Mouse (Mus musculus) embryonic facial prominence, embryonic 15.5 days (tissue): Measurements from ENCODE around the gene Bag2. TPM values are rescaled to one million over a fixed set of nuclear protein-coding genes. Genes with fewer than 3 reads are reported as not detected.

Experiments
- ATAC-seq: fragments of 200-750 bp; cut with Nextera tagmentation; 2 replicates; pipeline ENCODE4 v1.8.0; 2017; ENCODE audit warnings: low read depth, moderate TSS enrichment; ENCODE audit not compliant: insufficient number of reproducible peaks, low FRiP score, low TSS enrichment
- H3K27ac ChIP-seq: fragments of 300-500 bp; sonication (generic); replicated peaks from 2 replicates; pipeline ENCODE4 v1.5.1; 2015; ENCODE audit warnings: mild to moderate bottlenecking, inconsistent platforms
- H3K27me3 ChIP-seq: fragments of 300-500 bp; sonication (generic); 2 replicates; pipeline ENCODE4 v1.6.1; 2015; ENCODE audit warnings: inconsistent platforms
- H3K36me3 ChIP-seq: fragments of 300-500 bp; sonication (generic); 2 replicates; pipeline ENCODE4 v1.6.1; 2015; ENCODE audit warnings: mild to moderate bottlenecking, inconsistent platforms
- H3K4me1 ChIP-seq: fragments of 300-500 bp; sonication (generic); 2 replicates; pipeline ENCODE4 v1.6.1; 2015; ENCODE audit warnings: inconsistent platforms
- H3K4me2 ChIP-seq: fragments of 300-500 bp; sonication (generic); replicated peaks from 2 replicates; pipeline ENCODE4 v1.6.1; 2015; ENCODE audit warnings: mild to moderate bottlenecking, inconsistent platforms
- H3K4me3 ChIP-seq: fragments of 300-500 bp; sonication (generic); replicated peaks from 2 replicates; pipeline ENCODE4 v1.5.1; 2015; ENCODE audit warnings: mild to moderate bottlenecking, inconsistent platforms
- H3K9ac ChIP-seq: fragments of 300-500 bp; sonication (generic); 2 replicates; pipeline ENCODE4 v1.6.1; 2015; ENCODE audit warnings: inconsistent platforms
- H3K9me3 ChIP-seq: fragments of 300-500 bp; sonication (generic); replicated peaks from 2 replicates; pipeline ENCODE4 v1.6.1; 2016; ENCODE audit warnings: inconsistent platforms
- WGBS: fragments of 180-500 bp; shearing (Covaris S2); methylation state at CpG from one replicate; pipeline ENCODE4 v1.1.7; 2015; 5-methylcytosine and 5-hydroxymethylcytosine counted together
- polyA plus RNA-seq: library from polyadenylated mRNA; unstranded; fragments of >200 nt; fragmentation: Nextera tagmentation; extraction: Ambion mirVana; gene quantifications from 2 replicates; pipeline ENCODE4 v1.2.1, GENCODE M21; 2015

Bag2 gene
- polyA plus RNA-seq, 1 experiment from 2014 or later, result 56.6 TPM

DNA sequence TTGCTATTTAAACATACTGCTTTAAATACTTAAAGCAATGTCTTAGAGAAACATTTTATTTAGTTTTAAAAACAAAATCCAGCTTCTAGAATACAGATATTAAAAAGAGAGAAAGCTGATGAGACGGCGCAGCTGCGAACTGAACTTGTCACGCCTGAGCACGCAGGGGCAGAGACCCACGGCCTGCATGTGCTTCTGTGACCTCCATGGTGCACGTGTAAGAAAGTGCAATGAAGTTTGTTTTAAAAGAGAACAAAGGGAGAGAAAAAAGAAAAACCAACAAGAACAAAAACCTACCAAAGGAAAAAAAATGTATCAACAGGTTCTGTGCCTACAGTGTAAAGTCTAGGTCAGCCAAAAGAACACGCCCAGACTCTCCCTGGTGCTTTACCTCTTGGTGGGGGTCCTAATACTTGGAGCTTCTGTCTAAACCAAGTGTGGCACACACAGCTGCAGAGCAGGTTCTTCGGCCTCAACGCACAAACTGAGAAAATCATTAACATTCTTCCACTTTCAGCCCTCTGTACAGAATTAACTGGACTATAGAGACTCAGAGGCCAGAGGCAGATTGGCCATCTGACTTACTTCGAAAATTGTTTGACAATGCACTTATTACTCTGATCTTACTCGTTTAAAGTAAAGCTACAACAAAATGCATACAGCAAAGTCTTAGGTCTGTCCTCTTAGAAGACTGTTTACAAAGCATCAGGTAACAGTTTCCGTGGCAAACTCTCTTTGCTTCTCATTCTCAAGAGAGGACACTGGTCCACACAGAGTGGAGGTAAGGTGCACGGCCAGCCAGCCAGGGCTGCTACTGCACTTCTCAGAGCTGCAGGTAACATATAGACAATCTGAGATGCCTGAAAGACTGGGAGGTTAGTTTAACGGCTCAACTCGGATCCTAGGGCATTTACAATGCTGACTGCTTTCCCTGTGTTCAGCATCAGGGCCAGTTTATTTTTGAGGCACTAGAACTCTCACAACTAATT lies 9.2 kb upstream of the Bag2 start:
- Histone ChIP-seq H3K9me3 (no peaks in the 10 kb centered on the region), H3K27ac (no peak overlapping the region), H3K4me2 (no peak overlapping the region), H3K9ac (no peak overlapping the region), H3K36me3 (peaks cover 42% of the 10 kb centered on the region), H3K4me3 (no peak overlapping the region), H3K27me3 (no peaks in the 10 kb centered on the region), H3K4me1 (no peaks in the 10 kb centered on the region)
- WGBS, result 71% methylated on average over 16 of the region's 16 CpGs
- no peak for ATAC-seq

DNA sequence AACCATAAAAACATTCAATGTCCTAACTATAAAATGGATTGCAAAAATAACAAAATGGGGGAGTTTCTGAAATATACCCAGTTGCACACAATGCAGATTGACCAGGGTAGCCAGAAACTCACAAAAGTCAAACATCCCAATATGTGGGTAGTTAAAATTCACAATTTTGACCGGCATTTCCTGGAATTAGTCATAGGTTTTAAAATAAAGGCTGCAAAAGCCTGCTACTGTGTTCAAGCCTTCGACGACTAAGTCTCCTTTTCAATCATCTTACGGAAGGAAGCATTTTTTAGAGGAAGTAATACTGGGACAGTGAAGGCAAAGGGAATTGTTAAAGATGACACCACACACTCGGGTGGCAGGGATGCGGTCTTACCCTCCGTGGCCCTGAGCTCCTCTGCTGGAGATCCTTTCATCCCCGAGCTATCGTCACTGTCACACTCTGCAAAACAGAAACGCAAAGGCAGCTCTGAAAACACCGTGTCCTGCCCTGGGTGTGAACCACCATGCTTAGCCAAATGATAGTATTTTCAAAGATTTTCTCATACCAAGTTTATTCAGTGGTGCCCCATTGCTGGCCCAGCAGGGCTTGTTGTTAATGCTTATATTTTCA lies 8.0 kb upstream of the Bag2 start:
- no peak overlapping the region for H3K9ac ChIP-seq
- 87% methylated on average over 11 of the region's 11 CpGs for WGBS
- no peak overlapping the region for H3K4me2 ChIP-seq
- H3K27me3 ChIP-seq, result no peaks in the 10 kb centered on the region
- no peaks in the 10 kb centered on the region for H3K9me3 ChIP-seq
- no peak overlapping the region for H3K4me3 ChIP-seq
- H3K4me1 ChIP-seq, result no peaks in the 10 kb centered on the region
- ATAC-seq, result no peak
- H3K36me3 ChIP-seq, result peaks cover 37% of the 10 kb centered on the region
- no peak overlapping the region for H3K27ac ChIP-seq

DNA sequence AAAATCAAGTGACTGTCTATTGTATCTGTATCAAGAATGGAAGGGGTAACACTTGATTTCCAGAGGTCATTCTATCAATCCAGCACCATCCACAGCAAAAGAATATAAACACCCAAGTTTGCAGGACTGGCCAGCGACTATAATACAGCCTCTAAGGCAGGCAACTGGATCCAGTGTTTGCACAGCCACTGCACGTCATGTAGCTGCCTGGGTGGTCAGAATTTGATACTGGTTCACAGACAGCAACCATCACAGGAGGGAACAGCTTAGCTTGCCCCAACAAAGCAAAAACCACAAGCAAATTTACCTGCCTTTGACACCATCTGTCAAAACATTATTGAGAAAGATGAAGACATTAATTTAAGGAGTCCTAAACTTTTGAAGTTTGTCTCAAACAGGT lies 6.2 kb upstream of the Bag2 start:
- Histone ChIP-seq H3K4me3 (no peak overlapping the region), H3K36me3 (peaks cover 29% of the 10 kb centered on the region), H3K27me3 (no peaks in the 10 kb centered on the region), H3K4me1 (no peaks in the 10 kb centered on the region), H3K9me3 (no peaks in the 10 kb centered on the region), H3K4me2 (no peak overlapping the region), H3K27ac (no peak overlapping the region), H3K9ac (no peak overlapping the region)
- 37% methylated on average over 2 of the region's 2 CpGs for WGBS
- no peak for ATAC-seq

DNA sequence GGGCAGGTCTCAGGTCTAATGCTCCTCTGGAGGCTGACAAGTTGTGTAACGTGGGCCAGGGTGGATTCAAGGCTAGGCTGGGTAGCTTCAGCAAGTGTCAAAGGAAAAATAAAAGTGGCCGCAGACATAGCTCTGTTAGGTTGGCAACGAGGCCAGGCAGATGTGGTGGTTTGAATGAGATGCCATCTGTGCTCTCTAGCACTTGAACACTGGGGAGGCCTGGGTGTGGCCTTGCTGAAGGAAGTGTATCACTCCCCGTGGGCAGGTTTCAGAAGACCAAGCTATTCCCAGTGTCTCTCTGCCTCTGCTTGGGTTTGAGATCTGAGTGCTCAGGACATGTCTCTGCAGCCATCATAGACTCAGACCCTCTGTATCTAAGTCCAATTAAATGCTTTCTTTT lies 893 bp upstream of the Bag2 start:
- no peak overlapping the region; the same call in 1 of the 2 replicates for H3K4me2 ChIP-seq
- H3K27ac ChIP-seq, result peak overlapping the region; percentile 18; the same call in 1 of the 2 replicates
- H3K4me3 ChIP-seq, result no peak overlapping the region
- H3K4me1 ChIP-seq, result peaks cover 23% of the 10 kb centered on the region
- peaks cover 17% of the 10 kb centered on the region for H3K36me3 ChIP-seq
- H3K9ac ChIP-seq, result no peak overlapping the region
- H3K9me3 ChIP-seq, result no peaks in the 10 kb centered on the region
- no peak for ATAC-seq
- 52% methylated on average over 4 of the region's 4 CpGs for WGBS
- no peaks in the 10 kb centered on the region for H3K27me3 ChIP-seq

DNA sequence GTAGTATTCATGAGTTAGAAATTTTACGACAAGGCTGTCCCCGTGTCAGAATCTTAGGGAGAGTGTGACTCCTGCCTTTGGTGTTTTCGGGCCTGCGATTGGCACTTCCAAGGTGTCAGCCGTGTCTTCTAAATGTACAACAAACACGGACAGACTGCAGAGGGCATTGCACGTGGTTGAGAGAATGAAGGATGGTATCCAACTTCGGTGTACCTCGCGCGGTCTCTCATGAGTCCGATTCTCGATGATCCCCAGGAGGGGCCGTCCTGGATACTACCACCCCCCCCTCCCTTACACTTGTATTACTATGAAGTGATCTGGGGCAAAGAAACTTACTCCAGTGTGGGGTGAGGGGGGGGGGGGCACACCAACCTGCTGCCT lies 572 bp downstream of the Bag2 start:
- H3K4me2 ChIP-seq, result peak overlapping the region; percentile 88
- peak; percentile 22 for ATAC-seq
- H3K27me3 ChIP-seq, result no peaks in the 10 kb centered on the region
- H3K36me3 ChIP-seq, result peaks cover 8% of the 10 kb centered on the region
- no peak overlapping the region; the same call in 1 of the 2 replicates for H3K27ac ChIP-seq
- H3K9me3 ChIP-seq, result no peaks in the 10 kb centered on the region
- WGBS, result 2% methylated on average over 14 of the region's 14 CpGs
- peak overlapping the region; percentile 83 for H3K4me3 ChIP-seq
- peak overlapping the region; percentile 77 for H3K9ac ChIP-seq
- peaks cover 23% of the 10 kb centered on the region for H3K4me1 ChIP-seq

DNA sequence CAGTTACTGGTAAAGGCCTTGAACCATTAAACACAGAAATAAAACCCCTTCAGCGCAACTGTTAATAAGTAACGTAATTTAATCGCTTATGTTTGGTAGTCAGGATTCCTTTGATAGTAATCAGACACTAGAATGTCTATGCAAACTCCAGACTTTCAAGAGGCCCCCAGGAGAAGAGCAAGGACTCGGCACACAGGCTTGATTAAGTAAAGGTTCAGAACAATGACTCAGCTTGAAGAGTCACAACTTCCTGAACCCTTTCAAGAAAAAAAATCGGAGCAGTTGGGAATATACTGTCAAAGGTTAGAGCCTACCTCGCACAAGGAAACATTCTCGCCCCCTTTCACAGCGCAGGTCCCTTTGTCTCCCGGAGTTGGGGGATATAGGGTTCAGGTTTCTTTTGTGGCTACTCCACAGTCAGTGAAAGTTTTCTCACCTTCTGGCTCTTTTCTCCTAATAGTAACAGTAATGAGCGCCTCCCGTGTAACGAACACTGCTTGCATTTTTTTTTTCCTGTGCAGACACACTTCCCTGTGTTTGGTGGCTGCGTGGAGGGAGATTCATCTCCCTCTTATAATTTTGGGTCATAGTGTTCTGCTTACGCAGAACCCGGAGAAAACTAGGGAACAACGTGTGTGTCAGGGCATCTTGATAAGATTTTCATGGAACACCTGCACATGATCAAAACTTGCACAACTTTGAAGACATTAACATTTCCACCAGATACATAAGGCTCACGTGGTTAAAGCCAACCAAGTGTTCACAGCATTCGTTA lies 1.1 kb downstream of the Bag2 start:
- ATAC-seq, result no peak
- 20% methylated on average over 18 of the region's 18 CpGs for WGBS
- peaks cover 23% of the 10 kb centered on the region for H3K4me1 ChIP-seq
- H3K27me3 ChIP-seq, result no peaks in the 10 kb centered on the region
- peak overlapping the region; percentile 88 for H3K4me2 ChIP-seq
- H3K27ac ChIP-seq, result no peak overlapping the region; the same call in 1 of the 2 replicates
- no peak overlapping the region for H3K9ac ChIP-seq
- peaks cover 8% of the 10 kb centered on the region for H3K36me3 ChIP-seq
- H3K9me3 ChIP-seq, result no peaks in the 10 kb centered on the region
- H3K4me3 ChIP-seq, result peak overlapping the region; percentile 83

DNA sequence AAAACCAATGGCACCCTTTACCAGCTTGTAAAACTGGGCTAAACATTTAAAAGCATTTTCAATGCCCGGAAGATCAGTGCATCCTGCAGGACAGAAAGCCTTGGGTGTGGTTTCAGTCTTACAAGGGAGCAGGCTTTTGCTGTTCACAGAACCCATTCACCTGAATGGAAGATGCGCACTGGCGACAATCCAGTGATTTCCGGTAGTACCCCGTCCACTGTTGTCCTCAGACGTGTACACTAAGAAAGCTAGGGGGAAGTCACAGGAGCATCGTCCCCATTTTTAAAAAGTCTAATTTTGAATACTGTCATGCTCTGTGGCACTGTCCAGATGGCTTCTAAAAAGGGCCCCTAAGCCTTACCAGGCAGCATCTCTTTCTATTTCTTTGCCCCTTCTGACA lies 1.8 kb downstream of the Bag2 start:
- H3K27me3 ChIP-seq, result no peaks in the 10 kb centered on the region
- ATAC-seq, result no peak
- H3K27ac ChIP-seq, result no peak overlapping the region
- no peak overlapping the region for H3K4me3 ChIP-seq
- H3K4me2 ChIP-seq, result 0 out of 2 replicates have a peak overlapping the region, but pooled peaks have one; percentile 88
- no peak overlapping the region for H3K9ac ChIP-seq
- peaks cover 5% of the 10 kb centered on the region; the same call in 1 of the 2 replicates for H3K36me3 ChIP-seq
- 77% methylated on average over 7 of the region's 7 CpGs for WGBS
- peaks cover 23% of the 10 kb centered on the region for H3K4me1 ChIP-seq
- no peaks in the 10 kb centered on the region for H3K9me3 ChIP-seq

DNA sequence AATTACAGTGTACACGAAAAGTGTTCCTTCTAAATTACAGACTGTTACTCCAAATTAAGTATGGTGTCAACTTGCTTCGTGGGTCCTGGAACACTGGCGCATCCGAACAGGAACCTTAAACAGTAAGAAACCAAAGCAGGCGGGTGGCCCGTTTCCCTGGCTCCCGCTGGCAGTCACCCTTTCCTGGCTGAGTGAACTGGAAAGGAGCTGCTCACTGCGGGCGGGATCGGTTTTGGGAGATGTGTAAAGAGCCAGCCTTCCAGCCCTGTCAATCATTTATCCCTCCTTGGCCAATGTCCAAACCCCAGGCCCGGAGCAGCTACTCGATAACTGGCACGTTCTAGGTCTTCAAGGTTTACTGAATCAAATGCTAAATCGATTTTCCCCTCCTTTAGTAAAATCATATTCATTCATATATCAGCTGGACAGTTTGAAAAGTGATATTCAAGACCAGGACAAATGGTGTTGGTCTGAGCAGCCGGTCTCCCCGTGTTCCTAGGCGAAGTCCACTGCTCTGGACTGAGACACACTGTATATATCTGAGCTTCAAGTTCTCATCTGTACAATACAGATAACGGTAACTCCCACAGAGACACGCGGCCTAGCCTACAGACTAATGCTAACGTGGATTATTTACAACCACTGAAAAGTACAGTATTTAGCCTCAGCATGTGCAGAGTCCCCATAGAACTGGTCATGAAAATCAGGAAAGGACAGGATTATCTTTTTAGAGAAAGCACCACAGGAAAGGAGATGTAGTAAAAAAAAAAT lies 2.4 kb downstream of the Bag2 start:
- ATAC-seq, result no peak
- no peak overlapping the region for H3K9ac ChIP-seq
- peaks cover under 1% of the 10 kb centered on the region; the same call in 1 of the 2 replicates for H3K36me3 ChIP-seq
- no peak overlapping the region for H3K4me2 ChIP-seq
- H3K27me3 ChIP-seq, result no peaks in the 10 kb centered on the region
- no peak overlapping the region for H3K4me3 ChIP-seq
- peaks cover 23% of the 10 kb centered on the region for H3K4me1 ChIP-seq
- no peak overlapping the region for H3K27ac ChIP-seq
- no peaks in the 10 kb centered on the region for H3K9me3 ChIP-seq
- WGBS, result 76% methylated on average over 21 of the region's 21 CpGs

DNA sequence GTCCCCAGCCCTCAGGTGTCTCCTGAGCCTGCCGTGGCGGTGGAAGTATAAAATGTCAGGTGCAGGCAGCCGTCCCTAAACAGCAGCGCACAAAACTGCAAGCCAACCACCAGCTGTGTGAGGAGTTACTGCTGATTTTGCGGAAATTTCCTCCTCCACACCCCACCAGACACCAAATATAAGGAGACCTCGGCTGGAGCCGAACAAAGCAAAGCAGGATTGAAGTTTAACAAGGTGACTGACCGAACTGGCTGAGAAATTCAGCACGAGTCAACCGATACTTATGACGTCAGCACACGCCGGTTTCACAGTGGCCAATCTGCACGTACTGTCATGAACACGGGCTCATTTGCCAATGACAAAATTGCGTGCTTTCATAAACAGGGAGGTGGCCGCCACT lies 3.5 kb downstream of the Bag2 start:
- Histone ChIP-seq H3K27me3 (no peaks in the 10 kb centered on the region), H3K27ac (no peak overlapping the region), H3K4me1 (peaks cover 23% of the 10 kb centered on the region), H3K9me3 (no peaks in the 10 kb centered on the region), H3K4me2 (no peak overlapping the region), H3K36me3 (no peaks in the 10 kb centered on the region), H3K9ac (no peak overlapping the region), H3K4me3 (no peak overlapping the region)
- no peak for ATAC-seq
- 83% methylated on average over 17 of the region's 17 CpGs for WGBS

DNA sequence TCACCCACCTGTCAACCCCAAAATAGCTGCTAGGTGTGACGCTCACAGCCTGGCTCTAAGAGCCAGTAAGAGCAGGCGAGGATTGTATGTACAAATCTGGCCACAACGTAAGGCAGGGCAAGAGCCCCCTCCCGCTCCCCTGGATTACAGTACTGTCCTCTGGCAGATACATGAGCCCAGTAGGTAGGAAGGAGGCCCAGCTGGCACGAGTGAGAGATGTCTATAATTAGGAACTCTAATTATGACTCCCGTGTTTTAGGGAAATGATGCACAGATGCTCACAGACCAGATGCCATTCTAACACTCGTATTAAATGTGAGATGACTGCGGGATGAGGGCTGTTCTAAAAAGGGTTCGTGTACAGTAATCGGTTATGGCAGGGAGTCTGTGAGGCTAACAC lies 6.3 kb downstream of the Bag2 start:
- Histone ChIP-seq H3K27me3 (no peaks in the 10 kb centered on the region), H3K9ac (no peak overlapping the region), H3K4me3 (no peak overlapping the region), H3K36me3 (peaks cover 5% of the 10 kb centered on the region; the same call in 1 of the 2 replicates), H3K27ac (no peak overlapping the region), H3K4me1 (peaks cover 5% of the 10 kb centered on the region), H3K4me2 (no peak overlapping the region), H3K9me3 (no peaks in the 10 kb centered on the region)
- no peak for ATAC-seq
- WGBS, result 70% methylated on average over 10 of the region's 10 CpGs
